Mouse (Mus musculus): ENCODE data around the gene Znrf4. TPM values are rescaled to one million over a fixed set of nuclear protein-coding genes. Genes with fewer than 3 reads are reported as not detected.
A peak's percentile ranks its signal among the peaks of the same experiment; 100 is the strongest.

The Znrf4 gene
- polyA plus RNA-seq (2012; rRNA removed) = 0.67 TPM in 1 of 2 replicates, not detected in the other

GRCm38 (mm10) chr17:56512310-56512709, at the start of gene Znrf4:
Gene Znrf4, minus strand, starts transcription at chr17:56512431.
- DNase-seq = no peak
- Histone ChIP-seq H3K36me3 (ENCODE audit: control insufficient read depth, insufficient read depth, low read length) (no peaks in the 10 kb centered on the region), H3K27me3 (ENCODE audit: control insufficient read depth, insufficient read depth, low read length) (peaks cover 11% of the 10 kb centered on the region; the same call in 1 of the 2 replicates), H3K27ac (ENCODE audit: control insufficient read depth, insufficient read depth, low read length) (no peak within 1 kb of the TSS), H3K4me3 (ENCODE audit: control insufficient read depth, insufficient read depth, low read length) (no peak within 1 kb of the TSS), H3K4me1 (replicated peaks; ENCODE audit: control insufficient read depth, insufficient read depth, low read length) (peaks cover 6% of the 10 kb centered on the region)
- 70% methylated on average over 22 of the region's 22 CpGs for WGBS
- TF ChIP-seq POLR2A (IDR thresholded peaks at IDR 0.05; ENCODE audit: control insufficient read depth, extremely low read depth, insufficient read depth, low read length, poor library complexity) (no peak), CTCF (IDR thresholded peaks at IDR 0.05; ENCODE audit: borderline replicate concordance, control insufficient read depth, extremely low read depth, insufficient read depth, low read length, poor library complexity) (no peak)

GRCm38 (mm10) chr17:56561866-56562265, 49.6 kb upstream of the Znrf4 start:
- Histone ChIP-seq H3K27me3 (ENCODE audit: control insufficient read depth, insufficient read depth, low read length) (no peaks in the 10 kb centered on the region), H3K4me3 (ENCODE audit: control insufficient read depth, insufficient read depth, low read length) (no peak overlapping the region), H3K36me3 (ENCODE audit: control insufficient read depth, insufficient read depth, low read length) (peaks cover 59% of the 10 kb centered on the region), H3K4me1 (replicated peaks; ENCODE audit: control insufficient read depth, insufficient read depth, low read length) (no peaks in the 10 kb centered on the region), H3K27ac (ENCODE audit: control insufficient read depth, insufficient read depth, low read length) (no peak overlapping the region)
- DNase-seq = no peak
- WGBS = 92% methylated on average over 2 of the region's 2 CpGs
- TF ChIP-seq POLR2A (IDR thresholded peaks at IDR 0.05; ENCODE audit: control insufficient read depth, extremely low read depth, insufficient read depth, low read length, poor library complexity) = no peak

- Histone ChIP-seq H3K27ac (ENCODE audit: control insufficient read depth, insufficient read depth, low read length) (no peak overlapping the region), H3K27me3 (ENCODE audit: control insufficient read depth, insufficient read depth, low read length) (no peaks in the 10 kb centered on the region), H3K4me3 (ENCODE audit: control insufficient read depth, insufficient read depth, low read length) (no peak overlapping the region), H3K36me3 (ENCODE audit: control insufficient read depth, insufficient read depth, low read length) (peaks cover 42% of the 10 kb centered on the region), H3K4me1 (replicated peaks; ENCODE audit: control insufficient read depth, insufficient read depth, low read length) (no peaks in the 10 kb centered on the region)
- WGBS = 33% methylated on average over 1 of the region's 1 CpGs
- TF ChIP-seq CTCF (IDR thresholded peaks at IDR 0.05; ENCODE audit: borderline replicate concordance, control insufficient read depth, extremely low read depth, insufficient read depth, low read length, poor library complexity) (no peak), POLR2A (IDR thresholded peaks at IDR 0.05; ENCODE audit: control insufficient read depth, extremely low read depth, insufficient read depth, low read length, poor library complexity) (no peak)
- no peak for DNase-seq
Measured at GRCm38 (mm10) chr17:56560131-56560530, 47.9 kb upstream of the Znrf4 start.

GRCm38 (mm10) chr17:56559386-56559785, 47.2 kb upstream of the Znrf4 start:
- Histone ChIP-seq H3K27ac (ENCODE audit: control insufficient read depth, insufficient read depth, low read length) (no peak overlapping the region), H3K36me3 (ENCODE audit: control insufficient read depth, insufficient read depth, low read length) (peaks cover 35% of the 10 kb centered on the region), H3K4me3 (ENCODE audit: control insufficient read depth, insufficient read depth, low read length) (no peak overlapping the region), H3K27me3 (ENCODE audit: control insufficient read depth, insufficient read depth, low read length) (no peaks in the 10 kb centered on the region), H3K4me1 (replicated peaks; ENCODE audit: control insufficient read depth, insufficient read depth, low read length) (no peaks in the 10 kb centered on the region)
- 87% methylated on average over 3 of the region's 3 CpGs for WGBS
- DNase-seq = no peak
- TF ChIP-seq POLR2A (IDR thresholded peaks at IDR 0.05; ENCODE audit: control insufficient read depth, extremely low read depth, insufficient read depth, low read length, poor library complexity) = no peak
- TF ChIP-seq CTCF (IDR thresholded peaks at IDR 0.05; ENCODE audit: borderline replicate concordance, control insufficient read depth, extremely low read depth, insufficient read depth, low read length, poor library complexity) = no peak

- no peak overlapping the region for H3K27ac ChIP-seq (ENCODE audit: control insufficient read depth, insufficient read depth, low read length)
- DNase-seq = peak; percentile 72
- H3K4me1 ChIP-seq (replicated peaks; ENCODE audit: control insufficient read depth, insufficient read depth, low read length) = no peaks in the 10 kb centered on the region
- whole genome bisulfite sequencing = 13% methylated on average over 3 of the region's 3 CpGs
- no peak overlapping the region for H3K4me3 ChIP-seq (ENCODE audit: control insufficient read depth, insufficient read depth, low read length)
- TF ChIP-seq CTCF (IDR thresholded peaks at IDR 0.05; ENCODE audit: borderline replicate concordance, control insufficient read depth, extremely low read depth, insufficient read depth, low read length, poor library complexity) = peak; percentile 86; the same call in 1 of the 2 replicates
- no peak for TF ChIP-seq POLR2A (IDR thresholded peaks at IDR 0.05; ENCODE audit: control insufficient read depth, extremely low read depth, insufficient read depth, low read length, poor library complexity)
- H3K27me3 ChIP-seq (ENCODE audit: control insufficient read depth, insufficient read depth, low read length) = no peaks in the 10 kb centered on the region
- peaks cover 25% of the 10 kb centered on the region for H3K36me3 ChIP-seq (ENCODE audit: control insufficient read depth, insufficient read depth, low read length)
Measured at GRCm38 (mm10) chr17:56558448-56558847, 46.2 kb upstream of the Znrf4 start.

GRCm38 (mm10) chr17:56554122-56554551, 41.9 kb upstream of the Znrf4 start, which contains the start of gene Gm20219:
Gene Gm20219, minus strand, starts transcription at chr17:56554387.
- no peak within 1 kb of the TSS for H3K4me3 ChIP-seq (ENCODE audit: control insufficient read depth, insufficient read depth, low read length)
- WGBS = 87% methylated on average over 20 of the region's 20 CpGs

More at GRCm38 (mm10) chr17:56554122-56554551, 41.9 kb upstream of the Znrf4 start, which contains the start of gene Gm20219:
- H3K27me3 ChIP-seq (ENCODE audit: control insufficient read depth, insufficient read depth, low read length) = no peaks in the 10 kb centered on the region
- DNase-seq = no peak
- H3K4me1 ChIP-seq (replicated peaks; ENCODE audit: control insufficient read depth, insufficient read depth, low read length) = no peaks in the 10 kb centered on the region
- H3K36me3 ChIP-seq (ENCODE audit: control insufficient read depth, insufficient read depth, low read length) = no peaks in the 10 kb centered on the region
- H3K27ac ChIP-seq (ENCODE audit: control insufficient read depth, insufficient read depth, low read length) = no peak within 1 kb of the TSS
- TF ChIP-seq POLR2A (IDR thresholded peaks at IDR 0.05; ENCODE audit: control insufficient read depth, extremely low read depth, insufficient read depth, low read length, poor library complexity) (no peak), CTCF (IDR thresholded peaks at IDR 0.05; ENCODE audit: borderline replicate concordance, control insufficient read depth, extremely low read depth, insufficient read depth, low read length, poor library complexity) (no peak)

Data from thymus, adult 2 months (tissue).